ENCODE assay signal across 22 mouse cellular contexts in genomic region chr8:106631904-106632303, GRCm38 (mm10). TPM values are rescaled to one million over a fixed set of nuclear protein-coding genes. Genes with fewer than 3 reads are reported as not detected.
DNase-seq lines count a peak whose midpoint lies in the region; ATAC-seq and TF ChIP-seq lines count a peak whose summit lies in the region.
"Had no signal": no experiment of that assay in that cellular context is flagged by ENCODE, and none has a peak within 500 bp of the region (broad histone marks: within the 10 kb centered on the region; RNA-seq: fewer than 3 reads in every experiment).

No protein-coding gene starts in this region.

- no peak overlapping the region for H3K4me2 ChIP-seq in kidney, embryonic 15.5 days
- no peak overlapping the region for H3K4me2 ChIP-seq in lung, postnatal 0 days (replicated peaks; ENCODE audit: low read depth, low read length)
- H3K4me2 ChIP-seq in stomach, postnatal 0 days (replicated peaks; ENCODE audit: low read depth): no peak overlapping the region
- H3K4me2 ChIP-seq: forebrain, embryonic 15.5 days; hindbrain, embryonic 13.5 days had no signal

- no peak for TF ChIP-seq CTCF in kidney, adult 2 months (conservative IDR thresholded peaks at IDR 0.05; ENCODE audit: insufficient read depth, insufficient read length, low read depth, low read length)
- peak; percentile 24; the same call in 1 of the 2 replicates for TF ChIP-seq CTCF in lung, postnatal 0 days (IDR thresholded peaks at IDR 0.05)
- TF ChIP-seq CTCF in stomach, postnatal 0 days (IDR thresholded peaks at IDR 0.05; ENCODE audit: low read depth): peak; percentile 29; the same call in 1 of the 2 replicates

- H3K27ac ChIP-seq in kidney, embryonic 15.5 days: 0 out of 2 replicates have a peak overlapping the region, but pooled peaks have one; percentile 15
- no peak overlapping the region for H3K27ac ChIP-seq in kidney, adult 2 months (ENCODE audit: insufficient read depth, low read depth, low read length)
- no peak overlapping the region for H3K27ac ChIP-seq in lung, postnatal 0 days (ENCODE audit: low read length)
- H3K27ac ChIP-seq in stomach, postnatal 0 days (replicated peaks): peak overlapping the region; percentile 78
- H3K27ac ChIP-seq: embryonic facial prominence, embryonic 10.5 days; forebrain, embryonic 15.5 days; heart, embryonic 10.5 days; hindbrain, embryonic 13.5 days; hindbrain, postnatal 0 days had no signal

- TF ChIP-seq EP300 in lung, postnatal 0 days (IDR thresholded peaks at IDR 0.05): no peak
- no peak for TF ChIP-seq EP300 in stomach, postnatal 0 days (optimal IDR thresholded peaks at IDR 0.05)

- no peak for ATAC-seq in kidney, embryonic 15.5 days (replicated peaks; ENCODE audit: low FRiP score)
- no peak for ATAC-seq in lung, postnatal 0 days
- ATAC-seq in stomach, postnatal 0 days (ENCODE audit: low FRiP score, low TSS enrichment): no peak
- no peak for ATAC-seq in erythroblast, adult 5-6 weeks (replicated peaks; ENCODE audit: low FRiP score, poor library complexity, severe bottlenecking)
- ATAC-seq: forebrain, embryonic 15.5 days; hindbrain, postnatal 0 days had no signal

- H3K9me3 ChIP-seq in kidney, embryonic 15.5 days (replicated peaks): no peaks in the 10 kb centered on the region
- H3K9me3 ChIP-seq in lung, postnatal 0 days (ENCODE audit: low read length): no peaks in the 10 kb centered on the region
- no peaks in the 10 kb centered on the region for H3K9me3 ChIP-seq in stomach, postnatal 0 days (ENCODE audit: control insufficient read depth, low read length)
- H3K9me3 ChIP-seq: embryonic facial prominence, embryonic 10.5 days; forebrain, embryonic 15.5 days; heart, embryonic 10.5 days; hindbrain, embryonic 13.5 days had no signal

- no peaks in the 10 kb centered on the region for H3K27me3 ChIP-seq in kidney, embryonic 15.5 days
- no peaks in the 10 kb centered on the region for H3K27me3 ChIP-seq in kidney, adult 2 months (replicated peaks; ENCODE audit: control insufficient read depth, insufficient read depth, low read length)
- no peaks in the 10 kb centered on the region for H3K27me3 ChIP-seq in lung, postnatal 0 days (replicated peaks; ENCODE audit: insufficient read depth, low read length)
- H3K27me3 ChIP-seq in stomach, postnatal 0 days (ENCODE audit: control insufficient read depth, insufficient read depth, low read length): no peaks in the 10 kb centered on the region
- H3K27me3 ChIP-seq: forebrain, embryonic 15.5 days had no signal

- 62% methylated on average over 5 of the region's 5 CpGs for WGBS in kidney, embryonic 15.5 days
- 46% methylated on average over 5 of the region's 5 CpGs for WGBS in kidney, adult 2 months
- 38% methylated on average over 5 of the region's 5 CpGs for WGBS in lung, postnatal 0 days
- WGBS in stomach, postnatal 0 days: 43% methylated on average over 5 of the region's 5 CpGs

- no peak overlapping the region for H3K9ac ChIP-seq in kidney, embryonic 15.5 days
- H3K9ac ChIP-seq in lung, postnatal 0 days (replicated peaks; ENCODE audit: low read depth): no peak overlapping the region
- H3K9ac ChIP-seq in stomach, postnatal 0 days (ENCODE audit: low read length): no peak overlapping the region
- H3K9ac ChIP-seq: forebrain, embryonic 15.5 days; hindbrain, embryonic 13.5 days had no signal

- DNase-seq in kidney, adult 2 months: no peak
- no peak for DNase-seq in lung, postnatal 0 days (ENCODE audit: low spot score)
- no peak for DNase-seq in lung, adult 18-20 months
- peak; percentile 58 for DNase-seq in ZHBTc4 (ENCODE audit: low read depth, low spot score)
- no peak for DNase-seq in stomach, postnatal 0 days (ENCODE audit: low spot score)
- DNase-seq in heart, postnatal 36 days: no peak
- DNase-seq: adrenal gland, adult 2 months; adrenal gland, postnatal 25 days; cerebellum, adult 18-20 months; cerebellum, postnatal 10 days; gastrocnemius, postnatal 36 days; heart, adult 11 months; heart, postnatal 10 days had no signal

- no peak overlapping the region for H3K4me3 ChIP-seq in kidney, embryonic 15.5 days (replicated peaks)
- H3K4me3 ChIP-seq in kidney, adult 2 months (ENCODE audit: insufficient read depth, low read depth, low read length): no peak overlapping the region
- H3K4me3 ChIP-seq in lung, postnatal 0 days (ENCODE audit: low read depth, low read length): no peak overlapping the region
- H3K4me3 ChIP-seq in stomach, postnatal 0 days (ENCODE audit: low read depth, low read length): no peak overlapping the region
- H3K4me3 ChIP-seq: embryonic facial prominence, embryonic 10.5 days; erythroblast, embryonic 14.5 days; forebrain, embryonic 15.5 days; heart, embryonic 10.5 days; hindbrain, embryonic 13.5 days had no signal

- intact Hi-C loops in heart, postnatal 36 days (cut with DNase I): no loop called here

- H3K4me1 ChIP-seq in kidney, embryonic 15.5 days: peaks cover 41% of the 10 kb centered on the region
- peaks cover 32% of the 10 kb centered on the region for H3K4me1 ChIP-seq in kidney, adult 2 months (ENCODE audit: control insufficient read depth, insufficient read depth, low read length)
- peaks cover 8% of the 10 kb centered on the region for H3K4me1 ChIP-seq in lung, postnatal 0 days (ENCODE audit: insufficient read depth, low read depth, low read length)
- peaks cover 2% of the 10 kb centered on the region for H3K4me1 ChIP-seq in stomach, postnatal 0 days (replicated peaks; ENCODE audit: control insufficient read depth, insufficient read depth)
- H3K4me1 ChIP-seq: forebrain, embryonic 15.5 days had no signal

- no peak for TF ChIP-seq POLR2A in kidney, adult 2 months (IDR thresholded peaks at IDR 0.05; ENCODE audit: low read depth, low read length)

- no peaks in the 10 kb centered on the region for H3K36me3 ChIP-seq in kidney, embryonic 15.5 days
- no peaks in the 10 kb centered on the region for H3K36me3 ChIP-seq in kidney, adult 2 months (ENCODE audit: control insufficient read depth, insufficient read depth, low read length)
- H3K36me3 ChIP-seq in lung, postnatal 0 days (ENCODE audit: insufficient read depth, low read length): no peaks in the 10 kb centered on the region
- no peaks in the 10 kb centered on the region for H3K36me3 ChIP-seq in stomach, postnatal 0 days (ENCODE audit: control insufficient read depth, insufficient read depth, low read length)
- H3K36me3 ChIP-seq: embryonic facial prominence, embryonic 10.5 days; forebrain, embryonic 15.5 days; heart, embryonic 10.5 days; hindbrain, embryonic 13.5 days had no signal

RNA-seq across cellular contexts. Expression of gene Cdh1, which starts 28.8 kb away (rescaled TPM):
- polyA plus RNA-seq in kidney, embryonic 15.5 days (2015; fragmentation: Nextera tagmentation; extraction: Ambion mirVana): 80.8 and 81.7 TPM in 2 replicates
- 68.7 and 81.7 TPM in 2 replicates for polyA plus RNA-seq in kidney, adult 2 months (2012; rRNA removed)
- polyA plus RNA-seq in lung, postnatal 0 days (2015; fragmentation: Nextera tagmentation; extraction: Ambion mirVana): 88.2 and 106 TPM in 2 replicates
- 118 and 131 TPM in 2 replicates for polyA plus RNA-seq in stomach, postnatal 0 days (2015; fragmentation: Nextera tagmentation; extraction: Ambion mirVana)
- total RNA-seq in erythroblast, adult 5-6 weeks (2015; ENCODE audit: low replicate concordance): 0.96 and 2.9 TPM in 2 replicates
- total RNA-seq in erythroblast, adult 5-6 weeks (2017; ENCODE audit: low replicate concordance): 0.84 and 1.2 TPM in 2 replicates
- not detected for total RNA-seq in heart, postnatal 36 days (2021)
- total RNA-seq: MEL had no signal
- polyA plus RNA-seq: erythroblast, embryonic 14.5 days had no signal

RNA-seq across cellular contexts. Expression of gene Tango6, which starts 51.0 kb away (rescaled TPM):
- polyA plus RNA-seq in kidney, embryonic 15.5 days (2015; fragmentation: Nextera tagmentation; extraction: Ambion mirVana): 11.6 and 12.3 TPM in 2 replicates
- polyA plus RNA-seq in kidney, adult 2 months (2012; rRNA removed): 6.1 TPM in 2 replicates
- 3.5 and 3.7 TPM in 2 replicates for polyA plus RNA-seq in lung, postnatal 0 days (2015; fragmentation: Nextera tagmentation; extraction: Ambion mirVana)
- polyA plus RNA-seq in stomach, postnatal 0 days (2015; fragmentation: Nextera tagmentation; extraction: Ambion mirVana): 3.0 and 3.1 TPM in 2 replicates
- total RNA-seq in erythroblast, adult 5-6 weeks (2015; ENCODE audit: low replicate concordance): 0.84 and 3.5 TPM in 2 replicates
- 0.42 and 2.0 TPM in 2 replicates for total RNA-seq in erythroblast, adult 5-6 weeks (2017; ENCODE audit: low replicate concordance)
- total RNA-seq in heart, postnatal 36 days (2021): 10 to 100 TPM; 10.7 to 11.2 TPM

RNA-seq across cellular contexts. Expression of gene Gm10073, which starts 58.6 kb away (rescaled TPM):
- polyA plus RNA-seq in kidney, embryonic 15.5 days (2015; fragmentation: Nextera tagmentation; extraction: Ambion mirVana): 9.9 and 11.7 TPM in 2 replicates
- 34.0 and 102 TPM in 2 replicates for polyA plus RNA-seq in kidney, adult 2 months (2012; rRNA removed)
- polyA plus RNA-seq in lung, postnatal 0 days (2015; fragmentation: Nextera tagmentation; extraction: Ambion mirVana): 8.0 and 9.0 TPM in 2 replicates
- 13.8 and 14.2 TPM in 2 replicates for polyA plus RNA-seq in stomach, postnatal 0 days (2015; fragmentation: Nextera tagmentation; extraction: Ambion mirVana)
- total RNA-seq in erythroblast, adult 5-6 weeks (2015; ENCODE audit: low replicate concordance): 20.6 and 31.1 TPM in 2 replicates
- total RNA-seq in erythroblast, adult 5-6 weeks (2017; ENCODE audit: low replicate concordance): not detected in 2 replicates
- total RNA-seq in heart, postnatal 36 days (2021): 100 to 1,000 TPM; 105 to 117 TPM

Comparison
In these comparisons a context has a peak if more than half of its experiments do, and no peak if none do; other contexts are left out.
1. H3K27ac ChIP-seq: peak in kidney, embryonic 15.5 days (single experiment) and stomach, postnatal 0 days (single experiment); none in kidney, adult 2 months (single experiment) and lung, postnatal 0 days (single experiment).